Mouse (Mus musculus) ovary, adult 18-20 months (tissue): ENCODE measurements around the gene Rnf130.
A peak's percentile ranks its signal among the peaks of the same experiment; 100 is the strongest.

Source experiments
- DNase-seq: peaks from one replicate; pipeline ENCODE4 v3.0.0; 2022; ENCODE audit warnings: low spot score, mixed read lengths

The Rnf130 gene

GRCm38 (mm10) chr11:50024445-50024832 is 707 bp upstream of the Rnf130 start:
- DNase-seq: no peak

- DNase-seq: no peak
Observed at GRCm38 (mm10) chr11:50025721-50026520, 775 bp downstream of the Rnf130 start.

GRCm38 (mm10) chr11:50026521-50027090 is 1.5 kb downstream of the Rnf130 start:
- DNase-seq: no peak

GRCm38 (mm10) chr11:50028416-50028815 is 3.3 kb downstream of the Rnf130 start:
- no peak for DNase-seq

GRCm38 (mm10) chr11:50034155-50034554 is 9.0 kb downstream of the Rnf130 start:
- no peak for DNase-seq

- no peak for DNase-seq
Observed at GRCm38 (mm10) chr11:50035726-50036125, 10.6 kb downstream of the Rnf130 start.

GRCm38 (mm10) chr11:50036781-50037460 is 11.8 kb downstream of the Rnf130 start:
- DNase-seq: no peak

- DNase-seq: no peak
Observed at GRCm38 (mm10) chr11:50038757-50039156, 13.6 kb downstream of the Rnf130 start.

GRCm38 (mm10) chr11:50041148-50041547 is 16.0 kb downstream of the Rnf130 start:
- DNase-seq: no peak

- no peak for DNase-seq
Observed at GRCm38 (mm10) chr11:50042345-50042997, 17.3 kb downstream of the Rnf130 start.

GRCm38 (mm10) chr11:50044454-50044853 is 19.3 kb downstream of the Rnf130 start:
- DNase-seq: no peak

- DNase-seq: no peak
Observed at GRCm38 (mm10) chr11:50047610-50048009, 22.5 kb downstream of the Rnf130 start.

GRCm38 (mm10) chr11:50048115-50048514 is 23.0 kb downstream of the Rnf130 start:
- no peak for DNase-seq

GRCm38 (mm10) chr11:50050392-50050791 is 25.2 kb downstream of the Rnf130 start:
- no peak for DNase-seq

- DNase-seq: no peak
Observed at GRCm38 (mm10) chr11:50057713-50058112, 32.6 kb downstream of the Rnf130 start.

GRCm38 (mm10) chr11:50058277-50058676 is 33.1 kb downstream of the Rnf130 start:
- no peak for DNase-seq

- DNase-seq: no peak
Observed at GRCm38 (mm10) chr11:50059045-50059444, 33.9 kb downstream of the Rnf130 start.

- no peak for DNase-seq
Observed at GRCm38 (mm10) chr11:50062116-50062515, 37.0 kb downstream of the Rnf130 start.

GRCm38 (mm10) chr11:50066088-50066487 is 40.9 kb downstream of the Rnf130 start:
- no peak for DNase-seq

GRCm38 (mm10) chr11:50073830-50074229 is 48.7 kb downstream of the Rnf130 start:
- peak; percentile 58 for DNase-seq

GRCm38 (mm10) chr11:50076756-50077155 is 51.6 kb downstream of the Rnf130 start:
- no peak for DNase-seq

- DNase-seq: no peak
Observed at GRCm38 (mm10) chr11:50081365-50082190, 56.4 kb downstream of the Rnf130 start.
